Mouse (Mus musculus) liver, adult 2 months (tissue): Measurements from ENCODE around the gene Itgae. TPM values are rescaled to one million over a fixed set of nuclear protein-coding genes. Genes with fewer than 3 reads are reported as not detected.

Source experiments
- DNase-seq: peaks from one replicate; pipeline ENCODE4 v3.0.0-alpha.2; 2011; ENCODE audit warnings: low read depth, low spot score; ENCODE audit errors: extremely low read depth
- H3K27ac ChIP-seq: fragments of 200-500 bp; replicated peaks from 2 replicates; pipeline ENCODE4 v1.5.1; 2012; ENCODE audit warnings: low read depth, mild to moderate bottlenecking, control low read depth, inconsistent platforms, low read length; ENCODE audit not compliant: insufficient read depth
- H3K27me3 ChIP-seq: fragments of 200-500 bp; 2 replicates; pipeline ENCODE4 v1.6.1; 2012; ENCODE audit warnings: mild to moderate bottlenecking, moderate library complexity, low read length, inconsistent platforms; ENCODE audit not compliant: control insufficient read depth, insufficient read depth
- H3K36me3 ChIP-seq: fragments of 200-500 bp; 2 replicates; pipeline ENCODE4 v1.6.1; 2012; ENCODE audit warnings: low read length, inconsistent platforms; ENCODE audit not compliant: control insufficient read depth, insufficient read depth
- H3K4me1 ChIP-seq: fragments of 200-500 bp; 2 replicates; pipeline ENCODE4 v1.6.1; 2011; ENCODE audit warnings: low read length; ENCODE audit not compliant: control insufficient read depth, insufficient read depth
- H3K4me3 ChIP-seq: fragments of 200-500 bp; 2 replicates; pipeline ENCODE4 v1.5.1; 2011; ENCODE audit warnings: low read depth, mild to moderate bottlenecking, control low read depth, low read length, moderate library complexity; ENCODE audit not compliant: insufficient read depth
- H3K79me2 ChIP-seq: fragments of 200-500 bp; 2 replicates; pipeline ENCODE4 v1.6.1; 2012; ENCODE audit warnings: inconsistent platforms, mild to moderate bottlenecking, low read length, moderate library complexity; ENCODE audit not compliant: control insufficient read depth, insufficient read depth
- H3K9ac ChIP-seq: fragments of 200-500 bp; 2 replicates; pipeline ENCODE4 v1.6.1; 2012; ENCODE audit warnings: low read depth, mild to moderate bottlenecking, control low read depth, inconsistent platforms, low read length
- CTCF ChIP-seq: fragments of 200-500 bp; IDR thresholded peaks from 2 replicates; pipeline ENCODE4 v1.5.1; 2011; ENCODE audit warnings: low read depth, low read length, control low read depth
- POLR2A ChIP-seq: fragments of 200-500 bp; IDR thresholded peaks from 2 replicates; pipeline ENCODE4 v1.6.1; 2011; ENCODE audit warnings: low read length, control low read depth; ENCODE audit not compliant: insufficient read depth; ENCODE audit errors: extremely low read depth
- WGBS: fragments of 180-500 bp; shearing (Covaris S2); methylation state at CpG from one replicate; pipeline ENCODE4 v1.1.7; 2018; 5-methylcytosine and 5-hydroxymethylcytosine counted together
- polyA plus RNA-seq: library from polyadenylated mRNA; depleted of rRNA; stranded (reverse); fragments of >200 nt; gene quantifications from 2 replicates; pipeline ENCODE4 v1.2.3, GENCODE M21; 2012; rRNA removed
- total RNA-seq: library from RNA; depleted of rRNA; stranded (reverse); fragments of >200 nt; gene quantifications from 2 replicates; pipeline ENCODE4 v1.2.3, GENCODE M21; 2014; rRNA removed

The Itgae gene
- 0.18 and 0.27 TPM in 2 replicates for total RNA-seq
- polyA plus RNA-seq = 0.17 and 0.19 TPM in 2 replicates

- H3K36me3 ChIP-seq = no peaks in the 10 kb centered on the region
- H3K27me3 ChIP-seq = no peaks in the 10 kb centered on the region
- peaks cover 3% of the 10 kb centered on the region; the same call in 1 of the 2 replicates for H3K4me1 ChIP-seq
- H3K27ac ChIP-seq = no peak within 1 kb of the TSS
- no peaks in the 10 kb centered on the region for H3K79me2 ChIP-seq
- H3K4me3 ChIP-seq = no peak within 1 kb of the TSS
- TF ChIP-seq POLR2A (no peak), CTCF (no peak)
- H3K9ac ChIP-seq = no peak within 1 kb of the TSS
- no peak for DNase-seq
- WGBS = 90% methylated on average over 4 of the region's 4 CpGs
Observed at GRCm38 (mm10) chr11:73090283-73090682, at the start of gene Itgae. Gene Itgae, plus strand, starts transcription at chr11:73090583.

GRCm38 (mm10) chr11:73044229-73044755, 46.1 kb upstream of the Itgae start:
- Histone ChIP-seq H3K79me2 (no peaks in the 10 kb centered on the region), H3K4me1 (peaks cover 9% of the 10 kb centered on the region), H3K4me3 (no peak overlapping the region), H3K36me3 (no peaks in the 10 kb centered on the region), H3K27ac (no peak overlapping the region), H3K9ac (no peak overlapping the region), H3K27me3 (no peaks in the 10 kb centered on the region)
- 45% methylated on average over 6 of the region's 6 CpGs for WGBS
- TF ChIP-seq POLR2A = no peak
- TF ChIP-seq CTCF = no peak
- DNase-seq = no peak

- H3K79me2 ChIP-seq = no peaks in the 10 kb centered on the region
- H3K4me3 ChIP-seq = no peak overlapping the region
- no peak for TF ChIP-seq POLR2A
- TF ChIP-seq CTCF = no peak
- no peaks in the 10 kb centered on the region for H3K36me3 ChIP-seq
- 83% methylated on average over 4 of the region's 4 CpGs for WGBS
- H3K9ac ChIP-seq = no peak overlapping the region
- H3K27ac ChIP-seq = no peak overlapping the region
- DNase-seq = no peak
- peaks cover 12% of the 10 kb centered on the region for H3K4me1 ChIP-seq
- no peaks in the 10 kb centered on the region for H3K27me3 ChIP-seq
Observed at GRCm38 (mm10) chr11:73044789-73045188, 45.6 kb upstream of the Itgae start.

GRCm38 (mm10) chr11:73047542-73047996, 42.8 kb upstream of the Itgae start, which contains the start of gene Ncbp3:
Gene Ncbp3, plus strand, starts transcription at chr11:73047783.
- peaks cover 12% of the 10 kb centered on the region for H3K4me1 ChIP-seq
- H3K36me3 ChIP-seq = peaks cover 7% of the 10 kb centered on the region; the same call in 1 of the 2 replicates
- peak within 1 kb of the TSS; percentile 97 for H3K4me3 ChIP-seq
- H3K79me2 ChIP-seq = peaks cover 5% of the 10 kb centered on the region; the same call in 1 of the 2 replicates
- H3K9ac ChIP-seq = peak within 1 kb of the TSS; percentile 93
- TF ChIP-seq CTCF = peak; percentile 68
- TF ChIP-seq POLR2A = peak; percentile 52; the same call in 1 of the 2 replicates
- WGBS = 1% methylated on average over 39 of the region's 39 CpGs
- H3K27ac ChIP-seq = peak within 1 kb of the TSS; percentile 84
- peak; percentile 93 for DNase-seq
- H3K27me3 ChIP-seq = no peaks in the 10 kb centered on the region

GRCm38 (mm10) chr11:73048030-73048876, 42.1 kb upstream of the Itgae start:
- 2% methylated on average over 55 of the region's 55 CpGs for WGBS
- Histone ChIP-seq H3K27me3 (no peaks in the 10 kb centered on the region), H3K79me2 (peaks cover 5% of the 10 kb centered on the region; the same call in 1 of the 2 replicates), H3K9ac (peak overlapping the region; percentile 93), H3K27ac (peak overlapping the region; percentile 84), H3K36me3 (peaks cover 11% of the 10 kb centered on the region), H3K4me3 (peak overlapping the region; percentile 97), H3K4me1 (peaks cover 12% of the 10 kb centered on the region)
- DNase-seq = peak; percentile 18
- no peak for TF ChIP-seq CTCF
- TF ChIP-seq POLR2A = no peak; the same call in 1 of the 2 replicates
